Comparison of ENCODE assay signal across 8 mouse cellular contexts in the genomic region with DNA sequence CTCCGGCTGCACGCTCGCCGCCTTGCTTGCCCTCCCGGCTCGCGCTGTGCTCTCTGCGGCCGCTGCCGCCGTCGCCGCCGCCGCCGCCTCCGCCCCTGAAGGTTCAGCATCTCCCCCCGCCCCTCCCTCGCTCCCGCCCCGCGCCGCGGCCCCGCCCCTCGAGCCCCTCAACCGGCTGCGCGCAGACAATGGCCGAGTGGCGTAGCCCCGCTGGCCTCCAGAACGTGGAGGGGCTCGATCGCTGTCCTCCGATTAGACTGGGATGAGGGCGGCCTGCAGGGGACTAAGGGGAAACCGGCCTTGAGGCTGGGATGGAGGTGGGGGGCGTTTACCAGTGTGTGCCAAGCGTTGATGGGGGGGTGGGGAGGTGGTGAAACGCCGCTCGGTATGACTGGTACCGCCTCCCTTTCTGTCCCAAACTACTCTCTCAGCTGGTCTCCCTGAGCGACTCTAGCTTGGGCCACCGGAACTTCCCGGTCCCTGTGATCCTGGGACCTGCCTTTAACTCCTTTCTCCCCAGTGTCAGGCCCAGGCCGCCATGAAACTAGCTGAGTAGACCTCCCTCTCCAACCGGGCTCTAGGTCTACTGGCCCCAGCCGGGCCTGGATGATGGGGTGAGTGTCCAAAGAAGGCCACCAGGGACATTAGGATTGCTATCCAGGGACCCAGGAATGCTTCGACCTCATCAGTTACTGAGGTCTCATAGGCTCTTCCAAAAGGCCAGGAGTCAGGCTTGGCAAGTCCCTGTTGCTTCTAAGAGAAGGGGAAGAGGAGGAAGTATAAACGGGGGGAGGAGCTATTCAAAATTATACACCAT. TPM values are rescaled to one million over a fixed set of nuclear protein-coding genes. Genes with fewer than 3 reads are reported as not detected.
A peak's percentile ranks its signal among the peaks of the same experiment; 100 is the strongest.
DNase-seq lines count a peak whose midpoint lies in the region; ATAC-seq and TF ChIP-seq lines count a peak whose summit lies in the region.

Gene Cacnb1, minus strand, starts transcription at position 480 of the 817 bp plus-strand sequence.

- no peak for ATAC-seq in liver, embryonic 15.5 days (ENCODE audit: insufficient read depth)
- ATAC-seq in neural tube, embryonic 14.5 days (ENCODE audit: low read depth), result peak; percentile 45

- H3K27me3 ChIP-seq in heart, adult 2 months (ENCODE audit: control insufficient read depth, insufficient read depth, low read length), result no peaks in the 10 kb centered on the region
- peaks cover 57% of the 10 kb centered on the region for H3K27me3 ChIP-seq in liver, embryonic 15.5 days
- no peaks in the 10 kb centered on the region for H3K27me3 ChIP-seq in neural tube, embryonic 14.5 days (ENCODE audit: control insufficient read depth, insufficient read depth, low read length)

- 2% methylated on average over 52 of the region's 52 CpGs for WGBS in heart, adult 2 months
- WGBS in liver, embryonic 15.5 days (ENCODE audit: insufficient replicate concordance), result 2% methylated on average over 52 of the region's 52 CpGs
- whole genome bisulfite sequencing in neural tube, embryonic 14.5 days, result 1% methylated on average over 34 of the region's 52 CpGs

- H3K4me3 ChIP-seq in heart, adult 2 months, result peak within 1 kb of the TSS; percentile 95
- H3K4me3 ChIP-seq in liver, embryonic 15.5 days (replicated peaks), result peak within 1 kb of the TSS; percentile 59
- H3K4me3 ChIP-seq in neural tube, embryonic 14.5 days (ENCODE audit: low read depth, low read length), result peak within 1 kb of the TSS; percentile 89

- DNase-seq in urinary bladder, adult 18-20 months (ENCODE audit: low spot score in 2 of 2), result peak; percentile 34 to 61
- DNase-seq in urinary bladder, postnatal 10 days (ENCODE audit: low spot score), result no peak
- peak; percentile 78 for DNase-seq in embryo, embryonic 10 days (ENCODE audit: low spot score)
- DNase-seq in heart, adult 2 months, result peak; percentile 78 to 80
- DNase-seq in kidney, adult 9 months, result peak; percentile 59
- DNase-seq in thymus, postnatal 4 days, result peak; percentile 89

- peak within 1 kb of the TSS; percentile 90 for H3K9ac ChIP-seq in heart, adult 2 months (ENCODE audit: low read depth, low read length)
- H3K9ac ChIP-seq in liver, embryonic 15.5 days, result peak within 1 kb of the TSS; percentile 58
- peak within 1 kb of the TSS; percentile 98 for H3K9ac ChIP-seq in neural tube, embryonic 14.5 days (replicated peaks; ENCODE audit: low read depth, low read length)

- peak; percentile 11 for TF ChIP-seq POLR2A in heart, adult 2 months (IDR thresholded peaks at IDR 0.05; ENCODE audit: insufficient read depth, low read depth, low read length)

- peaks cover 3% of the 10 kb centered on the region for H3K79me2 ChIP-seq in heart, adult 2 months (replicated peaks; ENCODE audit: control insufficient read depth, insufficient read depth, low read length)

- TF ChIP-seq CTCF in heart, adult 2 months (IDR thresholded peaks at IDR 0.05), result 0 out of 2 replicates have a peak, but pooled peaks have one; percentile 11

- H3K27ac ChIP-seq in heart, adult 2 months, result peak within 1 kb of the TSS; percentile 76
- H3K27ac ChIP-seq in liver, embryonic 15.5 days (replicated peaks), result peak within 1 kb of the TSS; percentile 33; the same call in 1 of the 2 replicates
- peak within 1 kb of the TSS; percentile 97 for H3K27ac ChIP-seq in neural tube, embryonic 14.5 days (ENCODE audit: low read depth, low read length)

- H3K4me1 ChIP-seq in heart, adult 2 months (ENCODE audit: control insufficient read depth, insufficient read depth, low read length), result peaks cover 2% of the 10 kb centered on the region; the same call in 1 of the 2 replicates
- H3K4me1 ChIP-seq in liver, embryonic 15.5 days (replicated peaks), result peaks cover 38% of the 10 kb centered on the region
- peaks cover 41% of the 10 kb centered on the region for H3K4me1 ChIP-seq in neural tube, embryonic 14.5 days (ENCODE audit: control insufficient read depth, insufficient read depth, low read length)

- peak within 1 kb of the TSS; percentile 90 for H3K4me2 ChIP-seq in liver, embryonic 15.5 days
- peak within 1 kb of the TSS; percentile 61 for H3K4me2 ChIP-seq in neural tube, embryonic 14.5 days (ENCODE audit: low read depth, low read length)

- H3K36me3 ChIP-seq in heart, adult 2 months (ENCODE audit: control insufficient read depth, insufficient read depth, low read length), result peaks cover 3% of the 10 kb centered on the region; the same call in 1 of the 2 replicates
- H3K36me3 ChIP-seq in liver, embryonic 15.5 days (replicated peaks), result no peaks in the 10 kb centered on the region
- H3K36me3 ChIP-seq in neural tube, embryonic 14.5 days (ENCODE audit: control insufficient read depth, insufficient read depth, low read length), result peaks cover 1% of the 10 kb centered on the region

- intact Hi-C loops in heart, adult 2 months (cut with DNase I), result no loop called here

- TF ChIP-seq EP300 in heart, adult 2 months (IDR thresholded peaks at IDR 0.05; ENCODE audit: insufficient read depth, low read depth, low read length), result no peak

- no peaks in the 10 kb centered on the region for H3K9me3 ChIP-seq in liver, embryonic 15.5 days (replicated peaks)
- H3K9me3 ChIP-seq in neural tube, embryonic 14.5 days (ENCODE audit: control insufficient read depth, low read length), result no peaks in the 10 kb centered on the region

RNA-seq across cellular contexts. Expression of gene Cacnb1, which starts in this region (rescaled TPM):
- total RNA-seq in heart, adult 2 months (2021), result 1 to 10 TPM; 5.9 to 6.1 TPM
- 10.0 and 10.5 TPM in 2 replicates for polyA plus RNA-seq in heart, adult 2 months (2012; rRNA removed)
- 1.1 and 1.6 TPM in 2 replicates for polyA plus RNA-seq in liver, embryonic 15.5 days (2015; fragmentation: Nextera tagmentation; extraction: Ambion mirVana)
- polyA plus RNA-seq in neural tube, embryonic 14.5 days (2014; fragmentation: Nextera tagmentation; extraction: Ambion mirVana), result 32.4 and 37.1 TPM in 2 replicates

Comparison
In these comparisons a context has a peak if more than half of its experiments do, and no peak if none do; other contexts are left out.
1. H3K27ac ChIP-seq: peak in every context shown above with its lines; median percentile 97 in neural tube, embryonic 14.5 days; 76 in heart, adult 2 months; 33 in liver, embryonic 15.5 days.